ENCODE assay signal across 8 mouse cellular contexts in the genomic region with DNA sequence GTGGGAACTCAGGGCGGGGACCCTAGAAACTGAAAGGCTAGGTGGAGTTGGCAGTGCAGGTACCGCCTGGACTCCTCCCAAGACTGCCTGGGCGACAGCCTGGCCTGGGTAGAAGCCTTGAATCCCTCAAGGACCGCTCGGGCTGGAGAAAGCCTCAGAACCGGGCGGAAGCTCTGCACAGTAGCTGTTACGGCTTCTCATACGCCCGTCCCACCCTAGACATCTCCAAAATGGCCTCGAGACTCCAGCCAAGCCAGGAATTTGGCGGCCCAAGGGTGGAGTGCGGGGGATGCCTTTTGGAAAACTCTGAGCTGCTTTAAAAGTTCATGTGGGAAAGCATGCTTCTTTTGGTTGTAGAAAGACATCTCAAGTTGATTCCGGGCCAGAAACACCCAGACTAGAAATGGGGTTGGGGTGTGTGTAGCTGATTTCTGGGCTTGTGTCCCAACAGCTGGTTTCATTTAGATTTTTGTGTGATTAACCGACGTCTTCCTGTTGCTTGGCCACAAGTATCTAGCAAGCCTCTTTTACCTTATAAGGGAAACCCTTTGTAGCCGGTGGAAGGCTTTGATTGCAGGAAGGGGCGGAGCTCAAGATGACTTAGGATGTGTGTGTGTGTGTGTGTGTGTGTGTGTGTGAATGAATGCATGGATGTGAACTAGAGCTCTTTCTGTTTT. TPM values are rescaled to one million over a fixed set of nuclear protein-coding genes. Genes with fewer than 3 reads are reported as not detected.
DNase-seq lines count a peak whose midpoint lies in the region; ATAC-seq and TF ChIP-seq lines count a peak whose summit lies in the region.

No protein-coding gene starts in this region.

- H3K27ac ChIP-seq in intestine, embryonic 15.5 days: peak overlapping the region; percentile 100
- peak overlapping the region; percentile 39 for H3K27ac ChIP-seq in liver, embryonic 14.5 days

- peak; percentile 59 for ATAC-seq in intestine, embryonic 15.5 days
- ATAC-seq in liver, embryonic 14.5 days (ENCODE audit: insufficient read depth): no peak

- no peak for TF ChIP-seq CTCF in liver, embryonic 14.5 days (IDR thresholded peaks at IDR 0.05; ENCODE audit: low read depth)

- DNase-seq in layer of hippocampus, adult 11-12 months (ENCODE audit: low spot score): peak; percentile 12
- no peak for DNase-seq in layer of hippocampus, postnatal 25 days (ENCODE audit: extremely low spot score in 1 of 2, low spot score in 1 of 2)
- peak; percentile 46 to 56 for DNase-seq in cerebellum, postnatal 14 days
- peak; percentile 38 to 78 for DNase-seq in gastrocnemius, postnatal 4 days (ENCODE audit: low spot score in 2 of 2)
- peak in 1 of 3 experiments; percentile 30 for DNase-seq in liver, embryonic 14.5 days (ENCODE audit: low read depth in 3 of 3, low spot score in 3 of 3)
- DNase-seq in natural killer cell, adult 2 months (ENCODE audit: low spot score in 2 of 2): peak; percentile 82 to 84
- DNase-seq in telencephalon, adult 2 months (ENCODE audit: low read depth, low spot score): peak; percentile 26

- H3K9me3 ChIP-seq in intestine, embryonic 15.5 days: no peaks in the 10 kb centered on the region
- H3K9me3 ChIP-seq in liver, embryonic 14.5 days (ENCODE audit: control insufficient read depth, low read length): no peaks in the 10 kb centered on the region

- peak overlapping the region; percentile 98 for H3K9ac ChIP-seq in intestine, embryonic 15.5 days
- peak overlapping the region; percentile 68 for H3K9ac ChIP-seq in liver, embryonic 14.5 days (replicated peaks)

- no peaks in the 10 kb centered on the region for H3K27me3 ChIP-seq in intestine, embryonic 15.5 days (replicated peaks)
- peaks cover 24% of the 10 kb centered on the region for H3K27me3 ChIP-seq in liver, embryonic 14.5 days (ENCODE audit: control insufficient read depth, insufficient read depth, low read length)

- H3K4me3 ChIP-seq in intestine, embryonic 15.5 days (replicated peaks): peak overlapping the region; percentile 83
- peak overlapping the region; percentile 59 to 68 for H3K4me3 ChIP-seq in liver, embryonic 14.5 days (ENCODE audit: insufficient read depth in 1 of 2, low read depth in 2 of 2, low read length in 2 of 2)

- H3K4me1 ChIP-seq in intestine, embryonic 15.5 days (replicated peaks): peaks cover 21% of the 10 kb centered on the region
- peaks cover 0 to 14% of the 10 kb centered on the region in 2 experiments; a peak in 3 of 4 replicates for H3K4me1 ChIP-seq in liver, embryonic 14.5 days (replicated peaks; ENCODE audit: control insufficient read depth in 2 of 2, insufficient read depth in 2 of 2, low read length in 1 of 2)

- H3K4me2 ChIP-seq in intestine, embryonic 15.5 days (replicated peaks): peak overlapping the region; percentile 77
- peak overlapping the region; percentile 73 for H3K4me2 ChIP-seq in liver, embryonic 14.5 days (ENCODE audit: low read depth)

- no peak for TF ChIP-seq EP300 in liver, embryonic 14.5 days (IDR thresholded peaks at IDR 0.05; ENCODE audit: low read depth)

- WGBS in intestine, embryonic 15.5 days: under 1% methylated on average over 18 of the region's 18 CpGs
- WGBS in liver, embryonic 14.5 days (ENCODE audit: insufficient replicate concordance): 1% methylated on average over 18 of the region's 18 CpGs

- peaks cover 16% of the 10 kb centered on the region for H3K36me3 ChIP-seq in intestine, embryonic 15.5 days
- H3K36me3 ChIP-seq in liver, embryonic 14.5 days (replicated peaks; ENCODE audit: control insufficient read depth, insufficient read depth, low read depth): no peaks in the 10 kb centered on the region; the same call in 1 of the 2 replicates

RNA-seq across cellular contexts. Expression of gene Tpm4, which starts 1.7 kb away (rescaled TPM):
- 10 to 100 TPM; 26.2 to 27.5 TPM for total RNA-seq in layer of hippocampus, postnatal 25 days (2021)
- total RNA-seq in gastrocnemius, postnatal 4 days (2021): 100 to 1,000 TPM; 205 to 209 TPM
- polyA plus RNA-seq in intestine, embryonic 15.5 days (2015; fragmentation: Nextera tagmentation; extraction: Ambion mirVana): 545 and 589 TPM in 2 replicates
- polyA plus RNA-seq in liver, embryonic 14.5 days (2012; rRNA removed): 28.7 and 49.0 TPM in 2 replicates
- 69.2 and 76.4 TPM in 2 replicates for polyA plus RNA-seq in liver, embryonic 14.5 days (2014; fragmentation: Nextera tagmentation; extraction: Ambion mirVana)

RNA-seq across cellular contexts. Expression of gene Rab8a, which starts 24.6 kb away (rescaled TPM):
- total RNA-seq in layer of hippocampus, postnatal 25 days (2021): 10 to 100 TPM; 40.0 to 41.2 TPM
- total RNA-seq in gastrocnemius, postnatal 4 days (2021): 10 to 100 TPM; 37.6 to 37.7 TPM
- polyA plus RNA-seq in intestine, embryonic 15.5 days (2015; fragmentation: Nextera tagmentation; extraction: Ambion mirVana): 149 and 159 TPM in 2 replicates
- 18.3 and 59.7 TPM in 2 replicates for polyA plus RNA-seq in liver, embryonic 14.5 days (2012; rRNA removed)
- polyA plus RNA-seq in liver, embryonic 14.5 days (2014; fragmentation: Nextera tagmentation; extraction: Ambion mirVana): 50.7 and 54.6 TPM in 2 replicates

RNA-seq across cellular contexts. Expression of gene Olfr374, which starts 29.6 kb away (rescaled TPM):
- not detected for total RNA-seq in layer of hippocampus, postnatal 25 days (2021)
- not detected for total RNA-seq in gastrocnemius, postnatal 4 days (2021)
- polyA plus RNA-seq in intestine, embryonic 15.5 days (2015; fragmentation: Nextera tagmentation; extraction: Ambion mirVana): 0.01 and 0.04 TPM in 2 replicates
- not detected in 2 replicates for polyA plus RNA-seq in liver, embryonic 14.5 days (2012; rRNA removed)
- not detected in 2 replicates for polyA plus RNA-seq in liver, embryonic 14.5 days (2014; fragmentation: Nextera tagmentation; extraction: Ambion mirVana)

RNA-seq across cellular contexts. Expression of gene Hsh2d, which starts 53.0 kb away (rescaled TPM):
- total RNA-seq in layer of hippocampus, postnatal 25 days (2021): not detected
- total RNA-seq in gastrocnemius, postnatal 4 days (2021): not detected
- 1.5 and 2.0 TPM in 2 replicates for polyA plus RNA-seq in intestine, embryonic 15.5 days (2015; fragmentation: Nextera tagmentation; extraction: Ambion mirVana)
- polyA plus RNA-seq in liver, embryonic 14.5 days (2012; rRNA removed): 0.15 and 0.18 TPM in 2 replicates
- polyA plus RNA-seq in liver, embryonic 14.5 days (2014; fragmentation: Nextera tagmentation; extraction: Ambion mirVana): 0.11 and 0.37 TPM in 2 replicates

RNA-seq across cellular contexts. Expression of gene Olfr373, which starts 53.5 kb away (rescaled TPM):
- total RNA-seq in layer of hippocampus, postnatal 25 days (2021): not detected
- total RNA-seq in gastrocnemius, postnatal 4 days (2021): not detected
- polyA plus RNA-seq in intestine, embryonic 15.5 days (2015; fragmentation: Nextera tagmentation; extraction: Ambion mirVana): 0.05 and 0.09 TPM in 2 replicates
- not detected in 2 replicates for polyA plus RNA-seq in liver, embryonic 14.5 days (2012; rRNA removed)
- not detected in 2 replicates for polyA plus RNA-seq in liver, embryonic 14.5 days (2014; fragmentation: Nextera tagmentation; extraction: Ambion mirVana)

Comparison
In these comparisons a context has a peak if more than half of its experiments do, and no peak if none do; other contexts are left out.
1. DNase-seq: peak in layer of hippocampus, adult 11-12 months (single experiment), cerebellum, postnatal 14 days (2 of 2), gastrocnemius, postnatal 4 days (2 of 2), natural killer cell, adult 2 months (2 of 2) and telencephalon, adult 2 months (single experiment); none in layer of hippocampus, postnatal 25 days (0 of 2).
2. RNA of gene Tpm4, which starts 1.7 kb away (total RNA-seq): 205 to 209 TPM in gastrocnemius, postnatal 4 days; 26.2 to 27.5 TPM in layer of hippocampus, postnatal 25 days; every median in the first group is over 4 times any median in the second.